Mouse (Mus musculus) layer of hippocampus, adult 9-10 months (tissue): Measurements from ENCODE around the gene Ciart.
"Not testable (repeated sequence)": the region's sequence is repeated elsewhere in the genome, so short reads cannot be mapped to it uniquely, and the experiment has no call there.

ENCODE experiments used
- DNase-seq: peaks from one replicate; pipeline ENCODE4 v3.0.0; 2022; ENCODE audit warnings: low spot score

Ciart gene

GRCm38 (mm10) chr3:95881979-95882815, at the start of gene Ciart:
TSS of gene Ciart (minus strand) at chr3:95882251.
- peak; percentile 93 for DNase-seq

GRCm38 (mm10) chr3:95931471-95931870, 49.4 kb upstream of the Ciart start:
- DNase-seq: no peak

- no peak for DNase-seq
Observed at GRCm38 (mm10) chr3:95930471-95930789, 48.4 kb upstream of the Ciart start.

GRCm38 (mm10) chr3:95929581-95930470, 47.8 kb upstream of the Ciart start:
- DNase-seq: no peak

GRCm38 (mm10) chr3:95928658-95929503, 46.8 kb upstream of the Ciart start, which contains the start of gene Anp32e:
TSS of gene Anp32e (plus strand) at chr3:95929246.
- peak; percentile 95 for DNase-seq

- DNase-seq: no peak
Observed at GRCm38 (mm10) chr3:95928261-95928657, 46.2 kb upstream of the Ciart start.

GRCm38 (mm10) chr3:95925087-95925486, 43.0 kb upstream of the Ciart start:
- DNase-seq: no peak

GRCm38 (mm10) chr3:95924185-95924584, 42.1 kb upstream of the Ciart start:
- DNase-seq: no peak

- DNase-seq: not testable (repeated sequence)
Observed at GRCm38 (mm10) chr3:95923429-95923828, 41.4 kb upstream of the Ciart start.

GRCm38 (mm10) chr3:95920532-95920931, 38.5 kb upstream of the Ciart start:
- not testable (repeated sequence) for DNase-seq

GRCm38 (mm10) chr3:95916760-95917159, 34.7 kb upstream of the Ciart start:
- no peak for DNase-seq

- DNase-seq: no peak
Observed at GRCm38 (mm10) chr3:95914706-95915105, 32.7 kb upstream of the Ciart start.

- DNase-seq: no peak
Observed at GRCm38 (mm10) chr3:95907613-95908012, 25.6 kb upstream of the Ciart start.

- no peak for DNase-seq
Observed at GRCm38 (mm10) chr3:95906860-95907259, 24.8 kb upstream of the Ciart start.

GRCm38 (mm10) chr3:95905940-95906492, 24.0 kb upstream of the Ciart start:
- DNase-seq: no peak

- no peak for DNase-seq
Observed at GRCm38 (mm10) chr3:95905146-95905939, 23.3 kb upstream of the Ciart start.

- DNase-seq: no peak
Observed at GRCm38 (mm10) chr3:95904568-95904967, 22.5 kb upstream of the Ciart start, which contains the start of gene Car14. TSS of gene Car14 (minus strand) at chr3:95904691.

- DNase-seq: no peak
Observed at GRCm38 (mm10) chr3:95903753-95904502, 21.9 kb upstream of the Ciart start.

- DNase-seq: no peak
Observed at GRCm38 (mm10) chr3:95902643-95903042, 20.6 kb upstream of the Ciart start.

GRCm38 (mm10) chr3:95902373-95902625, 20.2 kb upstream of the Ciart start:
- DNase-seq: no peak
